Mouse (Mus musculus) midbrain, embryonic 16.5 days (tissue): ENCODE data around the gene 1700003E16Rik. TPM values are rescaled to one million over a fixed set of nuclear protein-coding genes. Genes with fewer than 3 reads are reported as not detected.

ENCODE experiments used
- ATAC-seq: fragments of 200-750 bp; cut with Nextera tagmentation; 2 replicates; pipeline ENCODE4 v1.8.0; 2017; ENCODE audit warnings: moderate TSS enrichment
- H3K27ac ChIP-seq: fragments of 300-500 bp; sonication (generic); 2 replicates; pipeline ENCODE4 v1.5.1; 2014; ENCODE audit warnings: mild to moderate bottlenecking, low read length, mixed read lengths
- H3K27me3 ChIP-seq: fragments of 300-500 bp; sonication (generic); 2 replicates; pipeline ENCODE4 v1.6.1; 2014; ENCODE audit warnings: low read depth, low read length, mixed read lengths; ENCODE audit not compliant: control insufficient read depth, insufficient read depth
- H3K36me3 ChIP-seq: fragments of 300-500 bp; sonication (generic); 2 replicates; pipeline ENCODE4 v1.6.1; 2014; ENCODE audit warnings: mild to moderate bottlenecking, low read length, moderate library complexity, mixed read lengths; ENCODE audit not compliant: control insufficient read depth, insufficient read depth
- H3K4me1 ChIP-seq: fragments of 300-500 bp; sonication (generic); 2 replicates; pipeline ENCODE4 v1.6.1; 2014; ENCODE audit warnings: mild to moderate bottlenecking, low read length, mixed read lengths; ENCODE audit not compliant: control insufficient read depth, insufficient read depth
- H3K4me2 ChIP-seq: fragments of 300-500 bp; sonication (generic); 2 replicates; pipeline ENCODE4 v1.6.1; 2014; ENCODE audit warnings: mild to moderate bottlenecking, low read length, mixed read lengths
- H3K4me3 ChIP-seq: fragments of 300-500 bp; sonication (generic); 2 replicates; pipeline ENCODE4 v1.5.1; 2014; ENCODE audit warnings: low read depth, mild to moderate bottlenecking, low read length, moderate library complexity, mixed read lengths
- H3K9ac ChIP-seq: fragments of 300-500 bp; sonication (generic); 2 replicates; pipeline ENCODE4 v1.6.1; 2014; ENCODE audit warnings: low read depth, low read length, mixed read lengths
- H3K9me3 ChIP-seq: fragments of 300-500 bp; sonication (generic); replicated peaks from 2 replicates; pipeline ENCODE4 v1.6.1; 2014; ENCODE audit warnings: mild to moderate bottlenecking, low read length, mixed read lengths; ENCODE audit not compliant: control insufficient read depth, poor library complexity, severe bottlenecking
- WGBS: fragments of 180-500 bp; shearing (Covaris S2); extraction: QIAGEN DNeasy Blood & Tissue Kit; methylation state at CpG from one replicate; pipeline ENCODE4 v1.1.7; 2014; 5-methylcytosine and 5-hydroxymethylcytosine counted together
- polyA plus RNA-seq: library from polyadenylated mRNA; unstranded; fragments of >200 nt; fragmentation: Nextera tagmentation; extraction: Ambion mirVana; gene quantifications from 2 replicates; pipeline ENCODE4 v1.2.1, GENCODE M21; 2015

Gene 1700003E16Rik
- polyA plus RNA-seq, 1 experiment from 2014 or later, result 16.3 TPM

DNA sequence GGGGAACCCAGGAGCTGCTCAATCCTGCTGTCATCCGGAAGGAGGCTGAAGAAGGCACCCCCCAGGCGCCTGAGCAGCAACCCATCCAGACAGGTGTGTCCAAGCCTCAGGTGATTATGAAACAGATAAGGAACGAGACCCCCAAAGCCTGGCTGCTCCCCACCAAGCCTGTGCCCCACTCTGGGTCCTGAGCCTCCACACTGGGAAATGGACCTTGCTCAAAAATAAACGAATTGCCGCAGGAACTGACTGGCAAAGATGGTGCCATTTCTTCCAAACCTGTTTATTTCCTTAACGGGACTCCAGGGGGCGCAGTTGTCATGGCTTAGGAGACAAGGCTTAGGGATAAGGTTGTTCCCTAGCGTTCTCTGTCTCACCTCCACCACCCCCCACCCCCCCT lies 6.5 kb downstream of the 1700003E16Rik start:
- peaks cover 27% of the 10 kb centered on the region for H3K4me1 ChIP-seq
- peak overlapping the region; percentile 26; the same call in 1 of the 2 replicates for H3K4me3 ChIP-seq
- H3K4me2 ChIP-seq, result peak overlapping the region; percentile 45
- H3K9me3 ChIP-seq, result no peaks in the 10 kb centered on the region
- H3K27me3 ChIP-seq, result peaks cover 33% of the 10 kb centered on the region
- ATAC-seq, result no peak
- no peak overlapping the region for H3K27ac ChIP-seq
- under 1% methylated on average over 8 of the region's 8 CpGs for WGBS
- H3K36me3 ChIP-seq, result no peaks in the 10 kb centered on the region
- H3K9ac ChIP-seq, result peak overlapping the region; percentile 45; the same call in 1 of the 2 replicates

- Histone ChIP-seq H3K4me1 (peaks cover 35% of the 10 kb centered on the region), H3K9ac (peak overlapping the region; percentile 93), H3K36me3 (no peaks in the 10 kb centered on the region), H3K4me2 (peak overlapping the region; percentile 83), H3K9me3 (no peaks in the 10 kb centered on the region), H3K4me3 (peak overlapping the region; percentile 92), H3K27ac (peak overlapping the region; percentile 94), H3K27me3 (peaks cover 31% of the 10 kb centered on the region)
- ATAC-seq, result peak; percentile 52
- WGBS, result 2% methylated on average over 6 of the region's 6 CpGs
These were observed 8.9 kb downstream of the 1700003E16Rik start for GRCm38 (mm10) chr6:83165026-83165606.

DNA sequence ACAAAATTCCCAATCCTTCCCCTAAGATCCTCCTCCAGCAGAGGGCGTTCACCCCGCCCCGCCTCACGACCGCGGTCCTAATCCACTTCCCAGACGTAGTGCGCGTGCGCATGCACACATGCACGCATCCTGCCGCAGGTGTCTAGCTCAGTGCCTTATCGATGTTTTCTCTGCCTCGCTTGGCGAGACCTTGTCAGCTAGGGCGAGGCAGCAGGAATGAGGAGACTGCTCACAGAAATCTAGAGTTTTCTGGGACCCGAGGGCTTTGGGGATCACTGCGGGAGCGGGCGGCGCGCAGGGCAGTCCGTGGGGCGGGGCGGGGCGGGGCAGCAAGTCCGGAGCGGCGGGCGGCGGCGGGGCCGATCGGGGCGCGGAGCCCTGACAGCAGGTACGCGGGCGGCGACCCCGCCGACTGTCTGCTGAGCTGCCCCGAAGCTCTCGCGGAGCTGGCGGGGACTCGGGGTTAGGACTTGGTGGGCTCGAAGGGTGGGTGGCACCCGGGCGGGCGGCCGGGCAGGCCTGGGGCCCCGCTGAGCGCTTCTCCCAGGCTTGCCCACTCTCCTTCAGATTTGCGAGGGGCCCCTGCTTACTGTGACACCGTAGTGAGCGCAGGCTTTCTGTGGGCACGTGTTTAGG lies 9.5 kb downstream of the 1700003E16Rik start, which contains the start of gene Dctn1:
Gene Dctn1 (plus strand): TSS at position 314 of the 636 bp plus-strand sequence.
- peaks cover 38% of the 10 kb centered on the region for H3K4me1 ChIP-seq
- H3K27ac ChIP-seq, result peak within 1 kb of the TSS; percentile 94
- no peaks in the 10 kb centered on the region for H3K36me3 ChIP-seq
- peak within 1 kb of the TSS; percentile 83 for H3K4me2 ChIP-seq
- WGBS, result under 1% methylated on average over 58 of the region's 58 CpGs
- no peaks in the 10 kb centered on the region for H3K9me3 ChIP-seq
- H3K4me3 ChIP-seq, result peak within 1 kb of the TSS; percentile 92
- peak within 1 kb of the TSS; percentile 93 for H3K9ac ChIP-seq
- ATAC-seq, result peak; percentile 85
- peaks cover 25% of the 10 kb centered on the region for H3K27me3 ChIP-seq

GRCm38 (mm10) chr6:83166243-83166630 lies 10.0 kb downstream of the 1700003E16Rik start:
- WGBS, result 0% methylated on average over 12 of the region's 12 CpGs
- peak overlapping the region; percentile 92 for H3K4me3 ChIP-seq
- ATAC-seq, result peak; percentile 6; the same call in 1 of the 2 replicates
- peak overlapping the region; percentile 93 for H3K9ac ChIP-seq
- H3K9me3 ChIP-seq, result no peaks in the 10 kb centered on the region
- H3K36me3 ChIP-seq, result no peaks in the 10 kb centered on the region
- peak overlapping the region; percentile 94 for H3K27ac ChIP-seq
- H3K4me2 ChIP-seq, result peak overlapping the region; percentile 83
- peaks cover 43% of the 10 kb centered on the region for H3K4me1 ChIP-seq
- H3K27me3 ChIP-seq, result peaks cover 20% of the 10 kb centered on the region

GRCm38 (mm10) chr6:83169872-83170271 lies 13.7 kb downstream of the 1700003E16Rik start:
- Histone ChIP-seq H3K9ac (no peak overlapping the region), H3K4me3 (no peak overlapping the region), H3K9me3 (no peaks in the 10 kb centered on the region), H3K27ac (no peak overlapping the region), H3K36me3 (no peaks in the 10 kb centered on the region), H3K27me3 (no peaks in the 10 kb centered on the region), H3K4me1 (peaks cover 43% of the 10 kb centered on the region), H3K4me2 (no peak overlapping the region)
- no peak for ATAC-seq
- 82% methylated on average over 5 of the region's 5 CpGs for WGBS

- Histone ChIP-seq H3K27me3 (no peaks in the 10 kb centered on the region), H3K36me3 (no peaks in the 10 kb centered on the region), H3K9ac (0 out of 2 replicates have a peak overlapping the region, but pooled peaks have one; percentile 63), H3K9me3 (no peaks in the 10 kb centered on the region), H3K4me2 (peak overlapping the region; percentile 55), H3K4me1 (peaks cover 38% of the 10 kb centered on the region), H3K27ac (no peak overlapping the region), H3K4me3 (peak overlapping the region; percentile 44)
- 74% methylated on average over 5 of the region's 5 CpGs for WGBS
- no peak for ATAC-seq
These were observed 14.9 kb downstream of the 1700003E16Rik start for GRCm38 (mm10) chr6:83171063-83171462.

DNA sequence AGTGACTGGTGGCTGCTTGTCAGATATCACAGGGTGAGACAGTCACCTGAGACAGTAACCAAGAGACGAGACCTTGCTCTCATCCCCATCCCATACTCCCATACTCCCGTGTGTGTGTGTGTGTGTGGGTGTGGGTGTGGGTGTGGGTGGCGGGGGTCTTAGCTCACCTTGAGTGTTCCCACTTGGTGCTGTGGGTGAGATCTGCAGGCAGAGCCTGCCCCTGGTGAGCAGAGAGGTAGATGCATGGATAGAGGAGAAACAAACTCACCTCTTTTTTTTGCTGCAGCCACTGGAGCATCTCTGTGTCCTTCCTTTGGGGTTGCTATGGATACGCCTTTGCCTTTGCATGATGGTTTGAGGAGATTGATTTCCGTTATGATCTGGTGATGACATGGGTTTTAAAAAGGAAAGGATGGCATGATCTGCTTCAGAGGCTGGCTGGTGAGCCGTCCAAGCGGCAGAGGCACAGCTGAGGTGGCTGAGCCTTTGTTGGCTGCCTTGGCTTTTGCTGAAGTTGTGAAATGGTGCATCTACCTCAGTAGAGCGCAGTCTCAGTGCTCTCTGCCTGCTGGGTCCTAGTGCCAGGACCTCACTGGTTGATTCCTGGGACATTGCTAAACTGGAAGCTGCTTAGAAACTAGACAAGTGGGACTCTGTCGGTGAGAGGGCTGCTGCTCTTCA lies 16.2 kb downstream of the 1700003E16Rik start:
- 43% methylated on average over 9 of the region's 9 CpGs for WGBS

GRCm38 (mm10) chr6:83175996-83176395 lies 19.8 kb downstream of the 1700003E16Rik start:
- no peak overlapping the region for H3K4me2 ChIP-seq
- WGBS, result 80% methylated on average over 8 of the region's 8 CpGs
- no peaks in the 10 kb centered on the region for H3K36me3 ChIP-seq
- H3K4me1 ChIP-seq, result peaks cover 35% of the 10 kb centered on the region
- no peak overlapping the region for H3K4me3 ChIP-seq
- H3K9ac ChIP-seq, result no peak overlapping the region
- H3K27me3 ChIP-seq, result no peaks in the 10 kb centered on the region
- no peak for ATAC-seq
- no peak overlapping the region for H3K27ac ChIP-seq
- H3K9me3 ChIP-seq, result no peaks in the 10 kb centered on the region

More for the DNA sequence above, 16.2 kb downstream of the 1700003E16Rik start:
- Histone ChIP-seq H3K9ac (peak overlapping the region; percentile 63), H3K4me1 (peaks cover 29% of the 10 kb centered on the region), H3K27ac (peak overlapping the region; percentile 60), H3K9me3 (no peaks in the 10 kb centered on the region), H3K27me3 (no peaks in the 10 kb centered on the region), H3K36me3 (no peaks in the 10 kb centered on the region), H3K4me2 (peak overlapping the region; percentile 55), H3K4me3 (peak overlapping the region; percentile 44)
- peak; percentile 83 for ATAC-seq
